Mouse (Mus musculus): Measurements from ENCODE around the gene Gm2022. TPM values are rescaled to one million over a fixed set of nuclear protein-coding genes. Genes with fewer than 3 reads are reported as not detected.
"Not testable (repeated sequence)": the region's sequence is repeated elsewhere in the genome, so short reads cannot be mapped to it uniquely, and the experiment has no call there.

Gm2022 gene
- not detected in 2 replicates for polyA plus RNA-seq (2015; fragmentation: Nextera tagmentation; extraction: Ambion mirVana)

DNA sequence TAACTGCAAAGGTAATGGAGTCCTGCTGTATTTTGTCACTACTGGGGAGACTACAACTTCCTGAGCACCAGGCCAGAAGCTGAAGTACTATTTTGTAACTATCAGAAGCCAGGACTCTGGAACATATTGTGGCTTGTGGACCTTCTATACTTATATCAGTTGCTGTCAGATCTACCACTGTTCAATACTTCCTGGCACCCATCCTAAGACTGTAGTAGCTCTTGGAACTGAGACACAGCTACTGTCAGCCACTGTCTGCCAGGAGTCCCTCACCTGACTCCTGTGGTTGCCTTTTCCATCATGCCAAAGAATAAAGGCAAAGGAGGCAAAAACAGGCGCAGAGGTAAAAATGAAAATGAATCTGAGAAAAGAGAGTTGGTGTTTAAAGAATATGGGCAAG is at the start of gene Gm2022:
Gene Gm2022, plus strand, starts transcription at position 301 of the 400 bp plus-strand sequence.
- not testable (repeated sequence) for H3K27ac ChIP-seq (ENCODE audit: low read length); H3K4me1 ChIP-seq (ENCODE audit: control insufficient read depth, insufficient read depth, low read length); H3K9ac ChIP-seq (ENCODE audit: low read depth, low read length); H3K36me3 ChIP-seq (ENCODE audit: control insufficient read depth, insufficient read depth, low read length); H3K9me3 ChIP-seq (ENCODE audit: control insufficient read depth, low read length); H3K4me2 ChIP-seq (ENCODE audit: low read depth, low read length); ATAC-seq; H3K27me3 ChIP-seq (replicated peaks; ENCODE audit: control insufficient read depth, insufficient read depth, low read length); H3K4me3 ChIP-seq (ENCODE audit: low read length)
- 100% methylated on average over 1 of the region's 1 CpGs for WGBS

DNA sequence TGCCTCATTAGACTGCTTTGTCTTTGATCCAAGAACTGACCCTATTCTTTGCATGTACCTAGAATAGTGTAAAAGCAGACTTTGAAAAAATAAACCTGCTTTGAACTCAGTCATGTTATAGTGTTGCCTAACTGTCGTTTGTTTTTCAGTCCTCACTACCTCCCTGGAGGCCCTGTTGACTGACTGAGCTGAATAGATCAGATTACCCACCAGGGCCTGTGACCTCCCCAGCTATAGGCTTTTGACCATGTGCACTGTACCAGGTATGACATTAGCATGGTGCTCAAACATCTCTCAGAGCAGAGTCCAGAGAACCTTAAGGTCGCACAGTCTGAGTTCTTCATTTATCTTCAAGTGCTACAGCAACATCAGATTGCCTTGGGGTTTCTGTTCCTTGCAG is 44.5 kb upstream of the Gm2022 start:
- not testable (repeated sequence) for H3K4me2 ChIP-seq (ENCODE audit: low read depth, low read length); ATAC-seq; H3K4me3 ChIP-seq (ENCODE audit: low read length); H3K27me3 ChIP-seq (replicated peaks; ENCODE audit: control insufficient read depth, insufficient read depth, low read length); H3K9me3 ChIP-seq (ENCODE audit: control insufficient read depth, low read length); H3K36me3 ChIP-seq (ENCODE audit: control insufficient read depth, insufficient read depth, low read length); H3K4me1 ChIP-seq (ENCODE audit: control insufficient read depth, insufficient read depth, low read length); H3K9ac ChIP-seq (ENCODE audit: low read depth, low read length); H3K27ac ChIP-seq (ENCODE audit: low read length)
- WGBS = no CpG with 5 or more reads among the region's 2 CpGs

DNA sequence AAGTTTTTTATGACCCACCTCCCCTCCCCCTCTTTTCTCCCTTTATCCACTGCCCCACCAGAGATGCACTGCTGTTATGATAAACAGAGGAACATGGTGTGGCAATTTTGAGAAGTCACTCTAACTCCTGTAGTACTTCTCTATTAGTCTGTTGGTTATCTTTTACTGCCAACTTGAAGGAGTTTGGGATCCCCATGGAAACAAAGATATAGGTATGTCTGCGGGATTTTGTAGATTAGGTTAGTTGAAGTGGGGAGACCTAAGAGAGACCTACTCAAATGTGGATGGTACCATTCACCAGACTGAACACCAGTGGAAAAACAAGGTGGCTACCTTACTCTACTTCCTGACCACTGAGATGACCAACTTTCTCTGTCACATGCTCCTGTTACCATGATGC is 39.1 kb upstream of the Gm2022 start:
- not testable (repeated sequence) for H3K9ac ChIP-seq (ENCODE audit: low read depth, low read length); H3K9me3 ChIP-seq (ENCODE audit: control insufficient read depth, low read length); H3K27ac ChIP-seq (ENCODE audit: low read length); H3K4me1 ChIP-seq (ENCODE audit: control insufficient read depth, insufficient read depth, low read length); H3K4me3 ChIP-seq (ENCODE audit: low read length); ATAC-seq; H3K4me2 ChIP-seq (ENCODE audit: low read depth, low read length); H3K27me3 ChIP-seq (replicated peaks; ENCODE audit: control insufficient read depth, insufficient read depth, low read length); H3K36me3 ChIP-seq (ENCODE audit: control insufficient read depth, insufficient read depth, low read length)
- WGBS = 70% methylated on average over 1 of the region's 1 CpGs

DNA sequence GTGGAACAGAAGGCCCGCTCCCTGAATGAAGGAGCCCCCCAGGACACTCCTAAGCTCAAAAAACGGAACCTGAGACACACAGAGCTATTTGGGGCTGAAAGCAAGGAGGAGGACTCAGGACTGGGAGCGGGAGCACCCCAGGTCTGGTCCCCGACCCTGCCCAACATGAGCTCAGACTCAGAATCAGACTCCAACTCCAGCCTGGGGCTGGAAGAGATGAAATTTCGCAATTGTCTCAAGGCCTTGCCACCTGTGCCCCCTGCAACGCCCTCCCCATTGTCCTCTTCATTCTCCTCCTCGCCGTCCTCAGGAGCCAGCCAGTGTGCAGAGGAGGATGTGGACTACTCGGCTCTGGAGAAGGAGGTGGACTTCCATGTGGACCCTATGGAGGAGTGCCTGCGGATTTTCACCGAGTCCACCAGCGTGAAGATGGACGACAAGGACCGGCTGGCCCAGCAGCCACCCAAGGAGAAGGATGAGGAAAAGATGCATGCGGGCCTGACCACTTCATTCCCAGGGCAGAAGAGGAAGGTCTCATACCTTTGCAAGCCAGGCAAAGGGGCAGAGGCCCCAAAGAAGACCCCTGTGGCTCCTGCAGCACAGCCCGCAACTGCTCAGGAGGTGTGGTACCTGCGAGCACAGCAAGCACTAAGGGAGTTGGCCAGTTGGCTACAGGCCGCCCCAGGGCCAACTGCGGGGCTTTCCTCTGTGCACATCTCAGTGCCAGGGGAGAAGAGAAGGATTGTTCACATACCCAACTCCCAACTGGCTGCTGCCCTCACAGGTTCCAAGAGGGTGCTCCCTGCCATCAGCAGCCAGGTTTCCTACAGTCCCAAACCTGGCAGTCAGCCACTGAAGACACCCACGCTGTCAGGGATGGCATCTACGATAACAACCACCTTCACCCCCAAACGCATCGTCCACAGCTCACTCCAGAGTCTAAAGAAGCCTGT is 33.2 kb upstream of the Gm2022 start:
- WGBS = 84% methylated on average over 23 of the region's 23 CpGs
- H3K9me3 ChIP-seq (ENCODE audit: control insufficient read depth, low read length); H3K9ac ChIP-seq (ENCODE audit: low read depth, low read length); H3K27ac ChIP-seq (ENCODE audit: low read length); ATAC-seq; H3K4me3 ChIP-seq (ENCODE audit: low read length); H3K27me3 ChIP-seq (replicated peaks; ENCODE audit: control insufficient read depth, insufficient read depth, low read length); H3K4me2 ChIP-seq (ENCODE audit: low read depth, low read length); H3K4me1 ChIP-seq (ENCODE audit: control insufficient read depth, insufficient read depth, low read length); H3K36me3 ChIP-seq (ENCODE audit: control insufficient read depth, insufficient read depth, low read length): not testable (repeated sequence)

DNA sequence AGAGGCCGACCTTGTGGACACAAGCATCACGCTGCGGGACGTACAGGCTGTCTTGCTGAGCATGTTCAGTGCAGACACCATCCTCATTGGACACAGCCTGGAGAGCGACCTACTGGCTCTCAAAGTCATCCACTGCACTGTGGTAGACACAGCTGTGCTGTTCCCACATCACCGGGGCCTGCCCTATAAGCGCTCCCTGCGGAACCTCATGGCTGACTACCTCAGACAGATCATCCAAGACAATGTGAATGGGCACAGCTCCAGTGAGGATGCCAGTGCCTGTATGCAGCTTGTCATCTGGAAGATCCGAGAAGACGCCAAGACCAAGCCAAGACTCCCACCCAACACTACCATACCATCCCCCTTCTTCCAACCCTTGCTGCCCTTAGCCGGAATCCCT is 31.5 kb upstream of the Gm2022 start:
- not testable (repeated sequence) for H3K4me2 ChIP-seq (ENCODE audit: low read depth, low read length); H3K4me3 ChIP-seq (ENCODE audit: low read length); H3K27ac ChIP-seq (ENCODE audit: low read length); H3K27me3 ChIP-seq (replicated peaks; ENCODE audit: control insufficient read depth, insufficient read depth, low read length); H3K9me3 ChIP-seq (ENCODE audit: control insufficient read depth, low read length); ATAC-seq; H3K36me3 ChIP-seq (ENCODE audit: control insufficient read depth, insufficient read depth, low read length); H3K4me1 ChIP-seq (ENCODE audit: control insufficient read depth, insufficient read depth, low read length); H3K9ac ChIP-seq (ENCODE audit: low read depth, low read length)
- WGBS = 91% methylated on average over 9 of the region's 11 CpGs

DNA sequence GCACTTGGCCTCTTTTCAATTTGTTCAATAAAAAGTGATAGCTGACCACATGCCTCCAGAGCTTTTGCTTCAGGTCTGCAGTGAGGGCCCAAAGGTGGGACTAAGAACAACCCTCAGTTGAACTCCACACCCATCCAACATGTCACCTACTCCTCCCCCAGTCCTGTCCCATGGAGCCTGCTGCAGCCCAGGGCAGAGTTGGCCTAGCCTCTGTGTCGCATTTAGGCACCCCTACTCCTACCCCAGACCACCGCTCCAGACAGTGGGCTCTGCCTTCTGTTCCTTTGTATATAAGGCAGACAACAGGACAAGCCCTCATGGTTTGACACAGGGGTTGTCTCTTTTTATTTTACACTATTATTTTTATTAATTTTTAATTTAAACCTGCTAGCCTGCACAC is 31.1 kb upstream of the Gm2022 start:
- not testable (repeated sequence) for H3K4me2 ChIP-seq (ENCODE audit: low read depth, low read length); ATAC-seq; H3K36me3 ChIP-seq (ENCODE audit: control insufficient read depth, insufficient read depth, low read length); H3K4me1 ChIP-seq (ENCODE audit: control insufficient read depth, insufficient read depth, low read length); H3K4me3 ChIP-seq (ENCODE audit: low read length); H3K27ac ChIP-seq (ENCODE audit: low read length); H3K9ac ChIP-seq (ENCODE audit: low read depth, low read length); H3K27me3 ChIP-seq (replicated peaks; ENCODE audit: control insufficient read depth, insufficient read depth, low read length); H3K9me3 ChIP-seq (ENCODE audit: control insufficient read depth, low read length)
- WGBS = 91% methylated on average over 2 of the region's 2 CpGs

DNA sequence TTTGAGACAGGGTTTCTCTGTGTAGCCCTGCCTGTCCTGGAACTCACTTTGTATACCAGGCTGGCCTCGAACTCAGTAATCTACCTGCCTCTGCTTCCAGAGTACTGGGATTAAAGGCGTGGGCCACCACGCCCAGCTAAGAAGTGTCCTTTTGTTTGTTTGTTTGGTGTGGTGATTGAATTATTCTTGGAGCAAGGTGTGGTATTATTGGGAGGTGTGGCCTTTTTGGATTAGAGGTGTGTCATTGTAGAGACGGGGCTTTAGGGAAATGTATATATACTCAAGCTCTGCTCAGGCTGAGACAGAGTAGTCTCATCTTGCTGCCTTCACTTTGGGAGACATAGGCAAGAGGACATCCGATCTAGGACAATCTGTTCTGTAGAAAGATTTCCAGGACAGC is 21.4 kb upstream of the Gm2022 start, which contains the start of gene Gm2016:
Gene Gm2016, plus strand, starts transcription at position 301 of the 400 bp plus-strand sequence.
- not testable (repeated sequence) for H3K27ac ChIP-seq (ENCODE audit: low read length); ATAC-seq
- 91% methylated on average over 5 of the region's 5 CpGs for WGBS

DNA sequence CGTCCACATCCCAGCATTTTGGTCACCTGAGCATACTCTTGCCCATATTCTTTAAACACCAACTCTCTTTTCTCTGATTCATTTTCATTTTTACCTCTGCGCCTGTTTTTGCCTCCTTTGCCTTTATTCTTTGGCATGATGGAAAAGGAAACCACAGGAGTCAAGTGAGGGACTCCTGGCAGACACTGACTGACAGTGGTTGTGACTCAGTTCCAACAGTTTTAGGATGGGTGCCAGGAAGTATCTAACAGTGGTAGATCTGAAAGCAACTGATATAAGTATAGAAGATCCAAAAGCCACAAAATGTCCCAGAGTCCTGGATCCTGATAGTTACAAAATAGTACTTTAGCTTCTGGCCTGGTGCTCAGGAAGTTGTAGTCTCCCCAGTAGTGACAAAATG is 24.6 kb downstream of the Gm2022 start, which contains the start of gene Gm2035:
Gene Gm2035, minus strand, starts transcription at position 137 of the 400 bp plus-strand sequence.
- not testable (repeated sequence) for H3K4me3 ChIP-seq (ENCODE audit: low read length); H3K4me1 ChIP-seq (ENCODE audit: control insufficient read depth, insufficient read depth, low read length); H3K27ac ChIP-seq (ENCODE audit: low read length); H3K4me2 ChIP-seq (ENCODE audit: low read depth, low read length); H3K27me3 ChIP-seq (replicated peaks; ENCODE audit: control insufficient read depth, insufficient read depth, low read length); ATAC-seq; H3K36me3 ChIP-seq (ENCODE audit: control insufficient read depth, insufficient read depth, low read length); H3K9ac ChIP-seq (ENCODE audit: low read depth, low read length); H3K9me3 ChIP-seq (ENCODE audit: control insufficient read depth, low read length)
- 80% methylated on average over 2 of the region's 2 CpGs for WGBS

More for the DNA sequence above, 21.4 kb upstream of the Gm2022 start, which contains the start of gene Gm2016:
- H3K9ac ChIP-seq (ENCODE audit: low read depth, low read length); H3K27me3 ChIP-seq (replicated peaks; ENCODE audit: control insufficient read depth, insufficient read depth, low read length); H3K9me3 ChIP-seq (ENCODE audit: control insufficient read depth, low read length); H3K4me2 ChIP-seq (ENCODE audit: low read depth, low read length); H3K4me3 ChIP-seq (ENCODE audit: low read length); H3K36me3 ChIP-seq (ENCODE audit: control insufficient read depth, insufficient read depth, low read length); H3K4me1 ChIP-seq (ENCODE audit: control insufficient read depth, insufficient read depth, low read length): not testable (repeated sequence)

All from intestine, embryonic 16.5 days (tissue).